Mouse (Mus musculus) urinary bladder, postnatal 25 days (tissue): ENCODE data around the gene Dthd1.

Experiments used
- DNase-seq: peaks from one replicate; pipeline ENCODE4 v3.0.0; 2022; ENCODE audit warnings: low spot score

Dthd1 gene

DNA sequence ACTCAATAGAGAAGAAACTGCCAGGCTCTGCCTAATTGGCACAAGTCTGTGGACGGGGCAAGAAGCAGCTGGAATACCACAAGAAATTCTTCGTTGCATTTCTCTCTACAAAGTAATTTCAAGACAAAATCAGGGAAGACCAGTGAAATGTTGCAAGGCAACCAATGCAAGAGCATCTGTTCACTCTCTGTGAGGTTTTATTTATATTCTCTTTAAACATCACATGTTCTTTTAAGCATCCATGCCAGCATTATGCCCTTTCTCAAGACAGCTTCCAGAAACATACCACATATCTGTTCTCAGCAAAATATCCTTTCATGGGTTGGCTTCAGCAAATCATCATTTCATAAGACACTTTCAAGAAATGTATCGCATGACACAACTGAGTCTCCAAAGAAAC, 50.7 kb downstream of the Dthd1 start:
- DNase-seq, result no peak

DNA sequence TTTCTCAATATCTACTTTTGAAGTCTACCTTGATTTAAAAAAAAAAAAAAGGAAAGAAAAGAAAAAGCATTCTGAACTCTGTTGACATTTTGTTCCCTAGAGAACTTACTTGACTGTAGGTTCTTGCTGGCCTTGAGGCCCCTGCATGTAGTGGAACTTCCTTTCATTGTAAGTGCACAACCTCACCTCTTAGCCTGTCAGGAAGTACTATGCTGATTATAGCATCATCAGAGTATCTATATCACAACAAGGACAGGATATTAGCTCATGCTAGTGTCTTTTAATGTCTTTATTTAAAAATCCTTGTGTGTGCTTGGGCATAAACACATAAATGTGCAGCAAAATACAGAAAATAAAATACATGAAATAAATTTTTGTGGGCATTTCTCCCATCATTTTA, 53.4 kb downstream of the Dthd1 start:
- no peak for DNase-seq

DNA sequence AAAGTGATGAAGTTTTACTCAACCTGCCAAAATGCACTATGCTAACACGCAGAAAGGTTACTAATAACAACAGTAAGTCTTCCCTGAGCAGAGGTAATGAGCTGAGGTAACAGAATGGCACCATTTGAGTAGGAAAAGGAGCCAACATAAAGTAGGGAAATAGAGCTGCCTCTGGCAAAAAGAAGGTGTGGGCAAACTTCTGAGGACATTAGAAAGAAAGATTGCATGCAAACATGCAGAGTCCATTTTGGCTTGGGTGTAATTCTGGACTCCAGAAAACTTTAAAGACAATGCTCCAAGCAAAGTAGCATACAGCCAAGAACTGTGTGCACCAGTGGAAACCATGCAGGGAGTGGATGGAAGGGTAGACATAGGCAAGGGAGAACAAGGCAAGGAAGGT, 65.9 kb downstream of the Dthd1 start:
- no peak for DNase-seq

DNA sequence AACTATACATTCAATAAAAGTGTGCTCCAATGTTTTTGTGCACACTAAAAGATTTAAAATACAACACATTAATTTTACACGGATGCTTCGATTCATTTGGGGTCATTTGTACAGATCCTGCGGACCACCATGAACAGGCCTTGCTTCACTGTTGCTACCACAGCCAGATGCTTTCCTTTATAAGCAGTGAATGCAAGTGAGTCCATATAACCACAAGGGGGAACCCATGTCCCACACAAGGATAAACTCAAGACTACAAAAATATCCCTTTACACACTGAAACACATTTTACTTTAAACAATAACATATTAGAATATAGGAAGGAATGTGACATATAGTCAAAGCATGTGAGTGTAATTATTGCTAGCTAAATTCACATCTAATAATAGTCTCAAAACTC, 81.7 kb downstream of the Dthd1 start:
- DNase-seq, result no peak

DNA sequence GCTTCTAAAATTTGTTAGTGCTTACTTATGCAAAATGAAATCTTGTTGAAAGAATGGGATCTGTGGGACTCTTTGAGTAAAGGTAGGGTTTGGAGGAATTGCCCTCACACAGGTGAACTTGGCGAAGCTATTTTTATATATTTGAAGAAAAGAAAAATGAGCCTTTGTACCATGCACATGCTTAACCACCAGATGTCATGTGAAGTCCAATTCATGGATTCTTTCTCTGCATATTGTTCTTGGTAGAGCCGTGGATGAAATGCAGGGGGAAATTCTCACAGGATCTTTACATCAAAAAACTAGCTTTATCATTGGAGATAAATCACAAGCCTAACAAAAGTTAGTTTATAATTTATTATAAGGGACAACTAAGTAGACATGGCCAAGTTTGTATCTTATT, 93.3 kb downstream of the Dthd1 start:
- no peak for DNase-seq

DNA sequence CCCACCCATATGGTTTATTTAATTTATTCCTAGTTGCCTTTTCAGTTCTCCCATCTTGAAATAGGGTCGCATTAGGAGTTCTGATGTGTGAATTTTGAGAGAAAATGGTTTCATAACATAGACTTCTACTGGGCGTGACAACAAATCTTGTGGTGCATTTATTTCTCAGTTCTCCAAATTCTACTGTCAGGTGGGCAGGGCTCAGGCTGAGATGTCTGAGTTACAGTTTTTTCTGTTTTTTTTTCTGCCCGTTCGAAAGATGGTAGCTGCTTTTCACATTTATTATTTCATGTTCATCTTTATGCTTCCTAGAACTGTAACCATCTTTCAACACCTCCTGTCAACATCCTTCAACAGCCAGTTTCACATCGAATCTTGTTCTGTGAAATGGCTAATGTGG, 95.5 kb downstream of the Dthd1 start:
- no peak for DNase-seq

DNA sequence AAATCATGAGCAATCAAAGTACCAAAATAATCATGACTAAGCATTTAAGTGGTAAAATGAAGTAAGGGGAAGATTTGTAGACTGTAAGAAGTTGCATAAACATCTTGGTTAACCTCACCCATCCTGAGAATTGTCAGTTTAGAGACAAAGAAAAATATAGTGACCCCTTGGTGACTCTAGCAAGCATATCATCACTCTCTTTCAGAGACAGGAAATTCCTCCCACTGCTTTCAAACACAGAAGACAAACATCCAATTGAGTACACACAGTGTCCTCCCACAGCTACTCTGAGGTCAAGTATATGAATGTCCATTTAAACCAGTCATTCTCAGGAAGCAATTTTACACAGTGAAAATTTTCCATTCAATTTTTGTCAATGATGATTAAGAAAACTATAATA, 111.0 kb downstream of the Dthd1 start:
- no peak for DNase-seq
